Mouse (Mus musculus) megakaryocyte-erythroid progenitor cell, adult 5-6 weeks (primary cell): ENCODE data around the gene Marcks. TPM values are rescaled to one million over a fixed set of nuclear protein-coding genes. Genes with fewer than 3 reads are reported as not detected.

ENCODE experiments used
- ATAC-seq: replicated peaks from 2 replicates; pipeline ENCODE4 v1.8.0; 2016; ENCODE audit warnings: mild to moderate bottlenecking, inconsistent platforms; ENCODE audit not compliant: severe bottlenecking, poor library complexity, low FRiP score, low TSS enrichment
- total RNA-seq, 2 experiments: library from RNA; stranded (forward) in 1 of 2; stranded (reverse) in 1 of 2; fragments of 200-1000, 215-1000 nt in 1 of 2; fragments of >200 nt in 1 of 2; fragmentation: Nextera tagmentation in 1 of 2; gene quantifications; 2 replicates each; pipeline ENCODE4 v1.2.3; 2014 to 2017

Gene Marcks
- total RNA-seq, 2 experiments from 2014 or later = 2.0 to 2.2 TPM

- ATAC-seq = no peak
Observed at GRCm38 (mm10) chr10:37137531-37138310, 999 bp downstream of the Marcks start.

- peak; percentile 42 for ATAC-seq
Observed at GRCm38 (mm10) chr10:37136981-37137518, 1.7 kb downstream of the Marcks start.

GRCm38 (mm10) chr10:37135951-37136751, 2.6 kb downstream of the Marcks start:
- ATAC-seq = no peak

GRCm38 (mm10) chr10:37133876-37134708, 4.6 kb downstream of the Marcks start:
- no peak for ATAC-seq

- no peak for ATAC-seq
Observed at GRCm38 (mm10) chr10:37132671-37133070, 6.0 kb downstream of the Marcks start.

GRCm38 (mm10) chr10:37129652-37130051, 9.1 kb downstream of the Marcks start:
- no peak for ATAC-seq

- ATAC-seq = no peak
Observed at GRCm38 (mm10) chr10:37115329-37115728, 23.4 kb downstream of the Marcks start.

GRCm38 (mm10) chr10:37112812-37113211, 25.9 kb downstream of the Marcks start:
- ATAC-seq = no peak

- no peak for ATAC-seq
Observed at GRCm38 (mm10) chr10:37112362-37112761, 26.4 kb downstream of the Marcks start.

GRCm38 (mm10) chr10:37111432-37111831, 27.3 kb downstream of the Marcks start:
- ATAC-seq = no peak

GRCm38 (mm10) chr10:37106871-37107627, 31.7 kb downstream of the Marcks start:
- no peak for ATAC-seq

- ATAC-seq = no peak
Observed at GRCm38 (mm10) chr10:37106303-37106702, 32.4 kb downstream of the Marcks start.

- no peak for ATAC-seq
Observed at GRCm38 (mm10) chr10:37102227-37103080, 36.3 kb downstream of the Marcks start.

- no peak for ATAC-seq
Observed at GRCm38 (mm10) chr10:37101733-37102132, 37.0 kb downstream of the Marcks start.

- no peak for ATAC-seq
Observed at GRCm38 (mm10) chr10:37096529-37096928, 42.2 kb downstream of the Marcks start.

GRCm38 (mm10) chr10:37095803-37096202, 42.9 kb downstream of the Marcks start:
- ATAC-seq = no peak

GRCm38 (mm10) chr10:37093306-37093705, 45.4 kb downstream of the Marcks start:
- ATAC-seq = no peak

GRCm38 (mm10) chr10:37090411-37090810, 48.3 kb downstream of the Marcks start:
- no peak for ATAC-seq
